Mouse (Mus musculus) liver, embryonic 15.5 days (tissue): Measurements from ENCODE around the gene Bag5. TPM values are rescaled to one million over a fixed set of nuclear protein-coding genes. Genes with fewer than 3 reads are reported as not detected.

ENCODE experiments used
- ATAC-seq: fragments of 200-750 bp; cut with Nextera tagmentation; 2 replicates; pipeline ENCODE4 v1.8.0; 2017; ENCODE audit warnings: moderate number of reproducible peaks, mild to moderate bottlenecking, moderate library complexity; ENCODE audit not compliant: insufficient read depth
- H3K27ac ChIP-seq: fragments of 300-500 bp; sonication (generic); replicated peaks from 2 replicates; pipeline ENCODE4 v1.5.1; 2015; ENCODE audit warnings: mild to moderate bottlenecking, inconsistent platforms
- H3K27me3 ChIP-seq: fragments of 300-500 bp; sonication (generic); 2 replicates; pipeline ENCODE4 v1.6.1; 2015; ENCODE audit warnings: mild to moderate bottlenecking, inconsistent platforms
- H3K36me3 ChIP-seq: fragments of 300-500 bp; sonication (generic); replicated peaks from 2 replicates; pipeline ENCODE4 v1.6.1; 2015; ENCODE audit warnings: moderate library complexity, mild to moderate bottlenecking, inconsistent platforms
- H3K4me1 ChIP-seq: fragments of 300-500 bp; sonication (generic); replicated peaks from 2 replicates; pipeline ENCODE4 v1.6.1; 2015; ENCODE audit warnings: inconsistent platforms
- H3K4me2 ChIP-seq: fragments of 300-500 bp; sonication (generic); 2 replicates; pipeline ENCODE4 v1.6.1; 2015; ENCODE audit warnings: moderate library complexity, mild to moderate bottlenecking, inconsistent platforms
- H3K4me3 ChIP-seq: fragments of 300-500 bp; sonication (generic); replicated peaks from 2 replicates; pipeline ENCODE4 v1.5.1; 2015; ENCODE audit warnings: mild to moderate bottlenecking, inconsistent platforms
- H3K9ac ChIP-seq: fragments of 300-500 bp; sonication (generic); 2 replicates; pipeline ENCODE4 v1.6.1; 2015; ENCODE audit warnings: moderate library complexity, mild to moderate bottlenecking, inconsistent platforms
- H3K9me3 ChIP-seq: fragments of 300-500 bp; sonication (generic); replicated peaks from 2 replicates; pipeline ENCODE4 v1.6.1; 2016; ENCODE audit warnings: inconsistent platforms
- WGBS: fragments of 180-500 bp; shearing (Covaris S2); methylation state at CpG from one replicate; pipeline ENCODE4 v1.1.7; 2015; ENCODE audit warnings: mixed read lengths; ENCODE audit not compliant: insufficient replicate concordance; 5-methylcytosine and 5-hydroxymethylcytosine counted together
- polyA plus RNA-seq: library from polyadenylated mRNA; unstranded; fragments of >200 nt; fragmentation: Nextera tagmentation; extraction: Ambion mirVana; gene quantifications from 2 replicates; pipeline ENCODE4 v1.2.1, GENCODE M21; 2015

Bag5 gene
- polyA plus RNA-seq, 1 experiment from 2014 or later = 15.9 TPM

- peaks cover 20% of the 10 kb centered on the region; the same call in 1 of the 2 replicates for H3K36me3 ChIP-seq
- ATAC-seq = no peak
- no peak overlapping the region for H3K4me2 ChIP-seq
- H3K9ac ChIP-seq = no peak overlapping the region
- no peak overlapping the region for H3K27ac ChIP-seq
- no peaks in the 10 kb centered on the region for H3K9me3 ChIP-seq
- H3K4me3 ChIP-seq = no peak overlapping the region
- WGBS = 70% methylated on average over 5 of the region's 5 CpGs
- peaks cover 25% of the 10 kb centered on the region for H3K4me1 ChIP-seq
- peaks cover 5% of the 10 kb centered on the region; the same call in 1 of the 2 replicates for H3K27me3 ChIP-seq
Observed at GRCm38 (mm10) chr12:111682003-111682402, 31.1 kb downstream of the Bag5 start.

DNA sequence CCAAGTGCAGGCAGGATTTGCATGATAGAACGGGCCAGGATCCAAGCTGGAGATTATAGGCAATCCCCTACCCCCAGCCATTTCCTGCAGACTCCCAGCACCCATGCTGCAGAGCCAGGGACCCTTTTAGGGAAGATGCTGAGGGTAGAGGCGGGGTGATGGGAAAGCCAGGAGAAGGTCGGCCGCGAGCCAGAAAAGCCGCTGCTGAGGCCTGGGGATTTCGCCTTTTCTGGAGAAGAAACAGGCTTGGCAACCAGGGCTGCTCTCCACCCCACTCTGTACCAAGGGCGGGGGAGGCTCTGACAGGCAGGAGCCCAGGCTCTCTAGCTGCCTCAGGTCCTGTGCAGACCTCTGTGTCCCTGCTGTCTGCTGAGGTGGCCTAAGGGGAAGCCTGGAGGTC is 31.8 kb downstream of the Bag5 start:
- no peak for ATAC-seq
- WGBS = 77% methylated on average over 8 of the region's 8 CpGs

GRCm38 (mm10) chr12:111680661-111681060 is 32.4 kb downstream of the Bag5 start:
- H3K4me2 ChIP-seq = no peak overlapping the region
- H3K9me3 ChIP-seq = no peaks in the 10 kb centered on the region
- peaks cover 4% of the 10 kb centered on the region; the same call in 1 of the 2 replicates for H3K27me3 ChIP-seq
- WGBS = 82% methylated on average over 13 of the region's 13 CpGs
- H3K4me3 ChIP-seq = no peak overlapping the region
- no peak overlapping the region for H3K9ac ChIP-seq
- H3K4me1 ChIP-seq = peaks cover 26% of the 10 kb centered on the region
- no peak for ATAC-seq
- H3K27ac ChIP-seq = no peak overlapping the region
- peaks cover 20% of the 10 kb centered on the region; the same call in 1 of the 2 replicates for H3K36me3 ChIP-seq

More for the DNA sequence above, 31.8 kb downstream of the Bag5 start:
- no peak overlapping the region for H3K4me3 ChIP-seq
- H3K27me3 ChIP-seq = peaks cover under 1% of the 10 kb centered on the region; the same call in 1 of the 2 replicates
- H3K4me2 ChIP-seq = no peak overlapping the region
- no peaks in the 10 kb centered on the region for H3K9me3 ChIP-seq
- no peak overlapping the region for H3K9ac ChIP-seq
- peaks cover 20% of the 10 kb centered on the region; the same call in 1 of the 2 replicates for H3K36me3 ChIP-seq
- H3K27ac ChIP-seq = no peak overlapping the region
- H3K4me1 ChIP-seq = peaks cover 26% of the 10 kb centered on the region

GRCm38 (mm10) chr12:111678997-111679396 is 34.1 kb downstream of the Bag5 start:
- H3K4me3 ChIP-seq = peak overlapping the region; percentile 83
- H3K9me3 ChIP-seq = no peaks in the 10 kb centered on the region
- H3K9ac ChIP-seq = peak overlapping the region; percentile 43; the same call in 1 of the 2 replicates
- H3K27me3 ChIP-seq = peaks cover 19% of the 10 kb centered on the region
- no peak for ATAC-seq
- H3K4me2 ChIP-seq = peak overlapping the region; percentile 78
- WGBS = 17% methylated on average over 7 of the region's 7 CpGs
- no peak overlapping the region for H3K27ac ChIP-seq
- peaks cover 20% of the 10 kb centered on the region; the same call in 1 of the 2 replicates for H3K36me3 ChIP-seq
- H3K4me1 ChIP-seq = peaks cover 33% of the 10 kb centered on the region

GRCm38 (mm10) chr12:111678670-111678933 is 34.5 kb downstream of the Bag5 start:
- Histone ChIP-seq H3K9me3 (no peaks in the 10 kb centered on the region), H3K36me3 (peaks cover 20% of the 10 kb centered on the region; the same call in 1 of the 2 replicates), H3K27me3 (peaks cover 23% of the 10 kb centered on the region), H3K4me2 (peak overlapping the region; percentile 78), H3K9ac (peak overlapping the region; percentile 43), H3K27ac (no peak overlapping the region), H3K4me1 (peaks cover 33% of the 10 kb centered on the region), H3K4me3 (peak overlapping the region; percentile 83)
- 0 out of 2 replicates have a peak, but pooled peaks have one; percentile 5 for ATAC-seq
- WGBS = 3% methylated on average over 13 of the region's 13 CpGs

GRCm38 (mm10) chr12:111677882-111678669 is 35.0 kb downstream of the Bag5 start, which contains the start of gene Trmt61a:
Gene Trmt61a, plus strand, starts transcription at chr12:111678105.
- H3K4me1 ChIP-seq = peaks cover 33% of the 10 kb centered on the region
- no peaks in the 10 kb centered on the region for H3K9me3 ChIP-seq

DNA sequence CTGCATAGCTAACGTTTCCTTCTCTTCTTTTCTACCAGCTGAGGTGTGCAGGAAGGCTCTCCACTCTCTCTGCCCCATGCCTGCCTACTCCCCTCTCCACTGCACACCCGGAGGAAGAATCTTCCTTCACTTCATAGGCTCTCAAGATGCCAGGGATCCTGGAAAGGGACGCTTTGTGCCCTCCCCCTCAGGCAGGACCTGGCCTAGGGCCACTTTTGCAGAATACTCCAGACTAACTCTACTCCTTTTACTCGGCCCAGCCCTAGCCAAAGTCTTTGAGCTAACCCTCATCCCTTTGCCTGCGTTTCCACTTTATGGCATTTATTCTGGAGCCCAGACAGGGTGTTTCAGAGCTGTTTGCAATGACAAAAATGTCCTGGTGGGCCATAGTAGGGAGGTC is 35.6 kb downstream of the Bag5 start:
- Histone ChIP-seq H3K36me3 (peaks cover 16% of the 10 kb centered on the region; the same call in 1 of the 2 replicates), H3K27me3 (peaks cover 35% of the 10 kb centered on the region), H3K27ac (peak overlapping the region; percentile 74), H3K9ac (peak overlapping the region; percentile 62), H3K4me3 (peak overlapping the region; percentile 83), H3K4me2 (peak overlapping the region; percentile 78), H3K4me1 (peaks cover 37% of the 10 kb centered on the region), H3K9me3 (no peaks in the 10 kb centered on the region)
- ATAC-seq = peak; percentile 8; the same call in 1 of the 2 replicates
- 29% methylated on average over 5 of the region's 5 CpGs for WGBS

More at GRCm38 (mm10) chr12:111677882-111678669, 35.0 kb downstream of the Bag5 start, which contains the start of gene Trmt61a:
- Histone ChIP-seq H3K4me3 (peak within 1 kb of the TSS; percentile 83), H3K36me3 (peaks cover 20% of the 10 kb centered on the region; the same call in 1 of the 2 replicates), H3K27me3 (peaks cover 29% of the 10 kb centered on the region), H3K9ac (peak within 1 kb of the TSS; percentile 62), H3K27ac (peak within 1 kb of the TSS; percentile 74), H3K4me2 (peak within 1 kb of the TSS; percentile 78)
- WGBS = under 1% methylated on average over 51 of the region's 51 CpGs
- peak; percentile 80 for ATAC-seq

GRCm38 (mm10) chr12:111675797-111676580 is 37.1 kb downstream of the Bag5 start:
- Histone ChIP-seq H3K27me3 (peaks cover 49% of the 10 kb centered on the region), H3K27ac (0 out of 2 replicates have a peak overlapping the region, but pooled peaks have one; percentile 7)

DNA sequence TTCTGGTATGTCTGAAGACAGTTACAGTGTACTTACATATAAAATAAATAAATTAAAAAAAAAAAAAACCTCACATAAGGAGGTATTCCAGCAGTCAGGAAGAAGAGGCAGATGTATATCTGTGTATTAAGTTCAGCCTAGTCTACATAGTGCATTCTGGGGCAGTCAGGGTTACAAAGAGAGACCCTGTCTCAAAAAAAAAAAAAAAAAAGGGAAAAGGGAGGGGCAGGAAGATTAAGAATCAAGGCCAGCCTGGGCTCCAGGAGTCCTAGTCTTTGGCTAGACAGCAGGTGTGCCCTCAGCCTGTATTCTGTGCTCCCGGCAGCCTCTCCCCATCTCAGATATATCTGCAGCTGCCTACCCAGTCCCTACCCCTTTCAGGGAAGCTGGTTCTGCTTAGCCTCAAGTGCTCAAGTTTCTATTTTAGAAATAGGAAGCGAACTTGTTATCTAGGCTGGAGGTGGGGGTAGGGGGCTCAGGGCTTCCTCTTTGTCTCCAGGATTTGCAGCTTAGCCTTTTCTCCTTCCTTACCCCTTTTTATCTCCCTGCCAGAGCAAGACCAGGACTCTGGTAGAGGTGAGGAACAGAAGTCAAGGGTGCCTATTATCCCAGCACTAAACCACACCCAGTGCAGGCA is 38.1 kb downstream of the Bag5 start:
- no peak overlapping the region for H3K4me2 ChIP-seq
- no peak overlapping the region for H3K9ac ChIP-seq
- H3K27ac ChIP-seq = no peak overlapping the region
- no peak overlapping the region for H3K4me3 ChIP-seq
- peaks cover 62% of the 10 kb centered on the region for H3K4me1 ChIP-seq
- 24% methylated on average over 2 of the region's 2 CpGs for WGBS
- H3K9me3 ChIP-seq = no peaks in the 10 kb centered on the region
- ATAC-seq = no peak
- peaks cover 60% of the 10 kb centered on the region for H3K27me3 ChIP-seq
- H3K36me3 ChIP-seq = no peaks in the 10 kb centered on the region

More at GRCm38 (mm10) chr12:111675797-111676580, 37.1 kb downstream of the Bag5 start:
- Histone ChIP-seq H3K4me3 (no peak overlapping the region), H3K9me3 (no peaks in the 10 kb centered on the region), H3K9ac (no peak overlapping the region), H3K4me2 (no peak overlapping the region), H3K36me3 (0 out of 2 replicates have a peak, but pooled peaks cover 4% of the 10 kb centered on the region), H3K4me1 (peaks cover 52% of the 10 kb centered on the region)
- 41% methylated on average over 6 of the region's 6 CpGs for WGBS
- ATAC-seq = no peak

DNA sequence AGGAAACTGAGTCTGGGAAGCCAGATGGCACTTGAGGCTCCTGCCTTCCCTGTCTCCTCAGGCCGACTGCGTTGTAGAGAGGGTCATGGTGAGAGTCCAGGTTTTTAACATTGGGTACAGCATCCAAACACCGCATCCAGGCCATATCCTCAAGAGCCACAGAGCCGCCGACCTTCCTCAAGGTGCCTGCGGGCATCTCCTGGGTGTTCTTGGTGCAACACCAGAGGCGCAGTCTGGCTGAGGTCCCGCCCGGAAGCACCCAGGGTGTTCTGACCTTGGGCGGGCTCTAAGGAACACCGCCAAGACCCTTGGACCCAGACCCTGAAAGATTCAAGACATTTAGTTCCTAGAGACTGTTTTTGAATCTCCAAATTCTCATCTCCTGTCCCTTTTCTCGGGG is 40.5 kb downstream of the Bag5 start:
- no peaks in the 10 kb centered on the region for H3K36me3 ChIP-seq
- ATAC-seq = no peak
- H3K9me3 ChIP-seq = no peaks in the 10 kb centered on the region
- peaks cover 56% of the 10 kb centered on the region for H3K4me1 ChIP-seq
- 10% methylated on average over 12 of the region's 12 CpGs for WGBS
- H3K4me3 ChIP-seq = peak overlapping the region; percentile 47
- peaks cover 78% of the 10 kb centered on the region for H3K27me3 ChIP-seq
- no peak overlapping the region for H3K9ac ChIP-seq
- no peak overlapping the region for H3K27ac ChIP-seq
- H3K4me2 ChIP-seq = peak overlapping the region; percentile 67
